Mouse (Mus musculus): Measurements from ENCODE around the gene Ccdc85c. TPM values are rescaled to one million over a fixed set of nuclear protein-coding genes. Genes with fewer than 3 reads are reported as not detected.
A peak's percentile ranks its signal among the peaks of the same experiment; 100 is the strongest.

Ccdc85c gene
- polyA plus RNA-seq, 1 experiment from 2014 or later, result 8.2 TPM

GRCm38 (mm10) chr12:108278221-108278918, 3.1 kb upstream of the Ccdc85c start:
- ATAC-seq (ENCODE audit: insufficient number of reproducible peaks, insufficient read depth, low FRiP score, low read depth), result no peak

DNA sequence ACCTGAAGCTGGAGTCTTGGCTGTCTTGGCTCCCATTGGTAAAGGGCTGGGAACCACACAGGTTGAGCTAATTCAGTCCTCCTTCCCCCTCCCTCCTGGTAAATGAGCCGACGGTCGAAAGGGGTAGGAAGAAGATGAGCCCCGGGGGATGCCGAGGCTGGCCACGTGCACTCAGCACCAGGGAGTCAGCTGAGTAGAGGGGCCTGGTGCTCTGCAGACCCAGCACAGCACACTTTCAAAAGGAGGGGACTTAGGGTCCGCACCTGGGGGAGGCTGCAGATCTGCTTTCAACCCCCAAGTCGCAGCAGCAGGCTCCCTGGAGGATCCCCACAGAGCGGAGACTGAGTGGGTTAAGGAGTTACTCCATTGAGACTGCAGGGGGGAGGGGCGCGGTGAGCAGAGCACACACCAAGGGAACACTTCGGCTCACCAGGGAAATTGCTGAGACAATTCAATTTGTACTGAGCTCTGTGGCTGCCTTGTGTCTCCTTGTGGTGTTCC, 2.2 kb upstream of the Ccdc85c start:
- WGBS, result 7% methylated on average over 12 of the region's 12 CpGs

More at GRCm38 (mm10) chr12:108278221-108278918, 3.1 kb upstream of the Ccdc85c start:
- Histone ChIP-seq H3K4me2 (ENCODE audit: low read length) (no peak overlapping the region), H3K9me3 (ENCODE audit: control insufficient read depth, low read length) (no peaks in the 10 kb centered on the region), H3K9ac (ENCODE audit: low read length) (no peak overlapping the region), H3K27me3 (ENCODE audit: control insufficient read depth, insufficient read depth, low read length) (no peaks in the 10 kb centered on the region), H3K4me3 (ENCODE audit: control insufficient read depth in 1 of 2, insufficient read depth in 1 of 2, low read depth in 1 of 2, low read length in 2 of 2) (no peak overlapping the region), H3K27ac (replicated peaks in 1 of 2; ENCODE audit: control insufficient read depth in 1 of 2, insufficient read depth in 1 of 2, low read depth in 2 of 2, low read length in 2 of 2) (no peak overlapping the region), H3K36me3 (ENCODE audit: control insufficient read depth, insufficient read depth, low read length) (no peaks in the 10 kb centered on the region), H3K4me1 (ENCODE audit: control insufficient read depth in 2 of 2, insufficient read depth in 2 of 2, low read length in 2 of 2) (peaks cover 16 to 28% of the 10 kb centered on the region in 2 experiments)
- 56% methylated on average over 15 of the region's 15 CpGs for WGBS

DNA sequence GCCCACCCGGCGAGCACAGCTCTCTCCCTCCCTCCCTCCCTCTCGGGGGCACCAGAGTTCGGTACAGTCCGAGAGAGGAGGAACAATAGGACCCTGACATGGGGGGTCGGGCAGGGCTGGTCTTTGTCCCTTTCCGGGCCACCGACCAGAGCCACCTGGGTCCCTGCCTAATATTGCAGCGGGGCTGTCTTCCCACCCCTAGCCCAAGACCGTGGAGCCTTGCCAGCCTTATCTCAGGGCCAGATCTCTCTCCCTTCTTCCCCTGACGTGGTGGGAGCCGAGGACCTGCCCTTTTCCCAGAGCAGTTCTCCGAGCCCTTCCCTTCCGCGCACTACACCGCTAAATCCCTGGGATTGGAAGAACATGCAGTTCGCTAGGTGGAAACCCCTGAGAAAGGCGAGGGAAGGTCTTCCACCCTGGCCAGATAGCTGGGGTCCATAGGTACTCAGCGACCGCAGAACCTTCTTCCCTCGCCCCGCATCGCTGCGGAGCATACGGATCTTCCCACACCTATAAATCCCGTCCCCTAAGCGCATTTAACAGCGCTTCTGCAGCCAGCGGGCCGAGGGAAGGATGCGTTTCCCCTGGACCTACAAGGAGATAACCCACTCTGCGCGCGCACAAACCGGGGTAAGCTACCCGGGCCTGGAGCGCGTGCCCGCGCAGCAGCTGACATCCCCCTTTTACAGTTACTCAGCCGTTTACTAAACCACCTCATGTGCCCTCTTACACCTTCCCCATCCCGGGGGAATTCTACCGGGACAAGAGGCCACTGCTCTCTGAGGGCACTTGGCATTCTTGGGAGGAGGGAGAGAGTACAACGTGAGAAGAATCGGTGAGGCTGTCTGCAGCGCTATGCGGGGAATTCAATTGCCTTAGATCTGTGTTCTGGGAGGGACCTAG, 946 bp upstream of the Ccdc85c start:
- Histone ChIP-seq H3K36me3 (ENCODE audit: control insufficient read depth, insufficient read depth, low read length) (no peaks in the 10 kb centered on the region), H3K4me3 (ENCODE audit: control insufficient read depth in 1 of 2, insufficient read depth in 1 of 2, low read depth in 1 of 2, low read length in 2 of 2) (peak overlapping the region; percentile 56 to 62), H3K27ac (replicated peaks in 1 of 2; ENCODE audit: control insufficient read depth in 1 of 2, insufficient read depth in 1 of 2, low read depth in 2 of 2, low read length in 2 of 2) (peak overlapping the region; percentile 6 to 69; a peak in 3 of 4 replicates), H3K4me1 (ENCODE audit: control insufficient read depth in 2 of 2, insufficient read depth in 2 of 2, low read length in 2 of 2) (peaks cover 35 to 50% of the 10 kb centered on the region in 2 experiments), H3K9me3 (ENCODE audit: control insufficient read depth, low read length) (no peaks in the 10 kb centered on the region), H3K4me2 (ENCODE audit: low read length) (peak overlapping the region; percentile 92), H3K27me3 (ENCODE audit: control insufficient read depth, insufficient read depth, low read length) (no peaks in the 10 kb centered on the region), H3K9ac (ENCODE audit: low read length) (peak overlapping the region; percentile 74)
- under 1% methylated on average over 44 of the region's 47 CpGs for WGBS
- ATAC-seq (ENCODE audit: insufficient number of reproducible peaks, insufficient read depth, low FRiP score, low read depth), result peak; percentile 18; the same call in 1 of the 2 replicates

More for the DNA sequence above, 2.2 kb upstream of the Ccdc85c start:
- no peak overlapping the region for H3K27ac ChIP-seq (replicated peaks in 1 of 2; ENCODE audit: control insufficient read depth in 1 of 2, insufficient read depth in 1 of 2, low read depth in 2 of 2, low read length in 2 of 2)
- H3K9me3 ChIP-seq (ENCODE audit: control insufficient read depth, low read length), result no peaks in the 10 kb centered on the region
- no peak for ATAC-seq (ENCODE audit: insufficient number of reproducible peaks, insufficient read depth, low FRiP score, low read depth)
- no peak overlapping the region for H3K4me3 ChIP-seq (ENCODE audit: control insufficient read depth in 1 of 2, insufficient read depth in 1 of 2, low read depth in 1 of 2, low read length in 2 of 2)
- H3K27me3 ChIP-seq (ENCODE audit: control insufficient read depth, insufficient read depth, low read length), result no peaks in the 10 kb centered on the region
- H3K9ac ChIP-seq (ENCODE audit: low read length), result no peak overlapping the region
- 0 out of 2 replicates have a peak overlapping the region, but pooled peaks have one; percentile 92 for H3K4me2 ChIP-seq (ENCODE audit: low read length)
- H3K4me1 ChIP-seq (ENCODE audit: control insufficient read depth in 2 of 2, insufficient read depth in 2 of 2, low read length in 2 of 2), result peaks cover 23 to 38% of the 10 kb centered on the region in 2 experiments
- H3K36me3 ChIP-seq (ENCODE audit: control insufficient read depth, insufficient read depth, low read length), result no peaks in the 10 kb centered on the region

DNA sequence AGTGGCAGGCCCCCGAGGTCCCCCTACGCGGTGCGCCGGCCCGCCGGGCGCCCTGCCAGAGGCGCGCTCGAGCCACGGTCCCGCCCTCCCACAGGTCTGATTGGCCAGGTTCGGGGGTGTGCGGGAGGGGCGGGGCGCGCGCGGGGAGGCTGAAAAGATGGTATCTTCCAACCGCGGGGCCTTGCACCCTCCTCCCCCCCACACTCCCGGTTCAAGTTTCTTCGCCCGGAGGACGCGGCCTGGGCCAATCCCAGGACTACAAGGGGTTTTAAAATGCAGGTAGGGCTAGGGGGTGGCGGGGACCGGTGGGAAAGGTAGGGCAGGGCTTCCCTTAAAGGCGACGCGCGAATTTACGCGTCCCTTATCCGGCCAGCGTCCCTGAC, 274 bp upstream of the Ccdc85c start:
- Histone ChIP-seq H3K27me3 (ENCODE audit: control insufficient read depth, insufficient read depth, low read length) (no peaks in the 10 kb centered on the region), H3K9me3 (ENCODE audit: control insufficient read depth, low read length) (no peaks in the 10 kb centered on the region), H3K4me3 (ENCODE audit: control insufficient read depth in 1 of 2, insufficient read depth in 1 of 2, low read depth in 1 of 2, low read length in 2 of 2) (peak overlapping the region; percentile 56 to 62), H3K9ac (ENCODE audit: low read length) (peak overlapping the region; percentile 74), H3K4me2 (ENCODE audit: low read length) (peak overlapping the region; percentile 92), H3K27ac (replicated peaks in 1 of 2; ENCODE audit: control insufficient read depth in 1 of 2, insufficient read depth in 1 of 2, low read depth in 2 of 2, low read length in 2 of 2) (peak overlapping the region; percentile 6 to 69; a peak in 2 of 4 replicates), H3K4me1 (ENCODE audit: control insufficient read depth in 2 of 2, insufficient read depth in 2 of 2, low read length in 2 of 2) (peaks cover 42 to 57% of the 10 kb centered on the region in 2 experiments), H3K36me3 (ENCODE audit: control insufficient read depth, insufficient read depth, low read length) (no peaks in the 10 kb centered on the region)
- 0% methylated on average over 35 of the region's 37 CpGs for WGBS
- ATAC-seq (ENCODE audit: insufficient number of reproducible peaks, insufficient read depth, low FRiP score, low read depth), result peak; percentile 96

- no peaks in the 10 kb centered on the region for H3K36me3 ChIP-seq (ENCODE audit: control insufficient read depth, insufficient read depth, low read length)
- no peaks in the 10 kb centered on the region for H3K9me3 ChIP-seq (ENCODE audit: control insufficient read depth, low read length)
- peaks cover 49 to 68% of the 10 kb centered on the region in 2 experiments for H3K4me1 ChIP-seq (ENCODE audit: control insufficient read depth in 2 of 2, insufficient read depth in 2 of 2, low read length in 2 of 2)
- no peak overlapping the region for H3K27ac ChIP-seq (replicated peaks in 1 of 2; ENCODE audit: control insufficient read depth in 1 of 2, insufficient read depth in 1 of 2, low read depth in 2 of 2, low read length in 2 of 2)
- under 1% methylated on average over 35 of the region's 35 CpGs for WGBS
- H3K4me2 ChIP-seq (ENCODE audit: low read length), result peak overlapping the region; percentile 92
- no peak for ATAC-seq (ENCODE audit: insufficient number of reproducible peaks, insufficient read depth, low FRiP score, low read depth)
- no peaks in the 10 kb centered on the region for H3K27me3 ChIP-seq (ENCODE audit: control insufficient read depth, insufficient read depth, low read length)
- H3K9ac ChIP-seq (ENCODE audit: low read length), result peak overlapping the region; percentile 73
- H3K4me3 ChIP-seq (ENCODE audit: control insufficient read depth in 1 of 2, insufficient read depth in 1 of 2, low read depth in 1 of 2, low read length in 2 of 2), result peak overlapping the region; percentile 62 to 63
Measured at GRCm38 (mm10) chr12:108274313-108274595, 971 bp downstream of the Ccdc85c start.

DNA sequence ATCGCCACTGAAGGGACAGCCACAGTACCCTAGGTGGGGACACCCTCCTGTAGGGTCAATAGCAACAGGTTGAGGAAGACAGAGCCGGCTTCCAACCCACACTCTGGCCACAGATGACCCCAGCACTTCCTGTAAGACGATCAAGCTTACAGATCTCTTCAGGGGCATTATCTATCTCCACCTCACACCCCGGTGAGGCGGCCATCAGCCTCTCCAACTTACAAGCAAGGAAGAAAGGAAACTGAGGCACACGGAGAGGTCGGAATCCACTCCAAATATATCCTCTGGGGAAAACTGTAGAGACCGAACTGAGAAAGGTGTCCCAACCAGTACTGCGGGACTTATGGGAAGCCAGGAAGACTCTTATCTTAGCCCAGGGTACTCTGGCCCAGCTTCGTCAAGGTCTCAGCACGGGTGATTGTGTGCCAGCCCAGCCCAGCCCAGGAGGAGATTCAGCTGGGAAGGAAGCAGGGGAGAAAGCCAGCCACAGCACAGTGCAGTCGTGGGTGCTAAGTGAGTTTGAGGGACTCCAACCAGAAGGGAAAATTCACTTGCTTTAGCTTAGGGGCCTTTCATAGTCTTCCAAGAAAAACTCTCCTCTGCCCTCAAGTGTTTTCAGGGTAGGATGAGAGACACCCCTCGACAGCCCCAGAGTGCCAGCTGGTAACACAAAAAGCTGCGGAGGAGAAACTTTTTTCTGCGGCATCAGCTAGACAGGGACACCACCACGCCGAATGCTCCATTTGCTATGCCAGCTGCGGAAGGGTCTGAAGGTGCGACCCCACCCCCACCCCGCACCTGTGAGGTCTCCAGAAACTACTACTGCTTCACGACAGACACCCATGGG, 1.5 kb downstream of the Ccdc85c start:
- Histone ChIP-seq H3K36me3 (ENCODE audit: control insufficient read depth, insufficient read depth, low read length) (no peaks in the 10 kb centered on the region), H3K27ac (replicated peaks in 1 of 2; ENCODE audit: control insufficient read depth in 1 of 2, insufficient read depth in 1 of 2, low read depth in 2 of 2, low read length in 2 of 2) (no peak overlapping the region), H3K27me3 (ENCODE audit: control insufficient read depth, insufficient read depth, low read length) (no peaks in the 10 kb centered on the region), H3K9ac (ENCODE audit: low read length) (peak overlapping the region; percentile 73), H3K9me3 (ENCODE audit: control insufficient read depth, low read length) (no peaks in the 10 kb centered on the region), H3K4me3 (ENCODE audit: control insufficient read depth in 1 of 2, insufficient read depth in 1 of 2, low read depth in 1 of 2, low read length in 2 of 2) (peak overlapping the region; percentile 62 to 63), H3K4me2 (ENCODE audit: low read length) (peak overlapping the region; percentile 92), H3K4me1 (ENCODE audit: control insufficient read depth in 2 of 2, insufficient read depth in 2 of 2, low read length in 2 of 2) (peaks cover 51 to 68% of the 10 kb centered on the region in 2 experiments)
- no peak for ATAC-seq (ENCODE audit: insufficient number of reproducible peaks, insufficient read depth, low FRiP score, low read depth)
- WGBS, result 4% methylated on average over 21 of the region's 21 CpGs

DNA sequence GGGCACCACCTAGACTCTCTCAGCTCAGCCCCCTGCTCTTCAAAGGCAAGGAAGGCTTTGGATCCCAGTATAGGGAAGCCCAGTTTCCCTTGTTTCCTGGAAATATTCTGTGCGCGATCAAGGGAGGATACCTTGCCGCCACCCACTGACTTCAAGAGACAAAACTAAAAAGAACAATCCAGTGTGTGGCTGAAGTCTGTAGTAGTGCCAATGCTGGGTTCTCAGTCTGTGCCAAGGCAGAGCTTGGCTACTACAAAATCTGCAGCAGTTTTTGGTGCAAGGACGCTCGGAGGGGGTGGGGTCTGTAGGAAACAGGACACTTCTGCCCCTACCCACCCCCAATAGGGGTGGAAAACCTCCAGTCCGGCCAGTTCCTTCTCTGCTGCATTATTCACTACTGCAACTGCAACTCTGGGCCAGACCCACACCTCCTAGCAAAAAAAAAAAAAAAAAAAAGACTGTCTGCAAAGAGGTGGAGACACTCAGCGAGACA, 3.0 kb downstream of the Ccdc85c start:
- H3K27ac ChIP-seq (replicated peaks in 1 of 2; ENCODE audit: control insufficient read depth in 1 of 2, insufficient read depth in 1 of 2, low read depth in 2 of 2, low read length in 2 of 2), result no peak overlapping the region

More for the DNA sequence above, 3.0 kb downstream of the Ccdc85c start:
- Histone ChIP-seq H3K27me3 (ENCODE audit: control insufficient read depth, insufficient read depth, low read length) (no peaks in the 10 kb centered on the region), H3K4me3 (ENCODE audit: control insufficient read depth in 1 of 2, insufficient read depth in 1 of 2, low read depth in 1 of 2, low read length in 2 of 2) (no peak overlapping the region), H3K9me3 (ENCODE audit: control insufficient read depth, low read length) (no peaks in the 10 kb centered on the region), H3K4me2 (ENCODE audit: low read length) (peak overlapping the region; percentile 92), H3K4me1 (ENCODE audit: control insufficient read depth in 2 of 2, insufficient read depth in 2 of 2, low read length in 2 of 2) (peaks cover 53 to 68% of the 10 kb centered on the region in 2 experiments), H3K36me3 (ENCODE audit: control insufficient read depth, insufficient read depth, low read length) (no peaks in the 10 kb centered on the region), H3K9ac (ENCODE audit: low read length) (peak overlapping the region; percentile 19; the same call in 1 of the 2 replicates)
- WGBS, result 65% methylated on average over 7 of the region's 7 CpGs
- no peak for ATAC-seq (ENCODE audit: insufficient number of reproducible peaks, insufficient read depth, low FRiP score, low read depth)

Measured in heart, embryonic 14.5 days (tissue).